Mouse (Mus musculus): ENCODE measurements at regions not wholly inside any gene's neighbourhood (a gene's known extent, or its start where the extent isn't known, plus 50 kb on each side); places are given as distances from the start of the nearest gene placed in this dataset.

DNA sequence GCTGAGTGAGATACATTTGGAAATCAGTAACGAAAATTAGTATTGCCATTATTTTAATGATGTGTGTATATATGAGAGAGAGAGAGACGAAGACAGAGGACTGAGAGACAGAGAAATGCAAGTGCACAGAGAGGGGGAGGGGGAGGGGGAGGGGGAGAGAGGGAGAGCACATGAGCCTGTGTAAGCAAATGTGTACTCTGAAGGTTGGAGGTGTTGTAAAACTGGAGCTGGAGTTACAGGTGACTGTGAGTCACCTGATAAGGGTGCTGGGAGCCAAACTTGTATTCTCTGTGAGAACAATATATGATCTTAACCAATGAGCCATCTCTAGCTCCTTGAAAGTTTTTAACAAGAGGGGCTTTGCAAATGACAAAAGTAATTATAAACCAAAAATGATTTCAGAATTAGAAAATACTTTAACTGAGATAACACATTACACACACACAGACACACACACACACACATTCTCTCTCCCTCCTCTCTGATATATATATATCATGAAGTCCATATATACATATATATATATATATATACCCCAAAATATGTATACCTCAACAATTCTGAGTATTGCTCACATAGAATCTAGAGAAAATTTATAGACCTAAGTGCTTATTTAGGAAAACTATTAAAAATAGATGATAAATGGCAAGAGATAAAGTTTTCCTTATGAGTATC is 100.5 kb upstream of the Rgs17 start:
- Histone ChIP-seq H3K27ac (replicated peaks in 1 of 2; ENCODE audit: control insufficient read depth in 1 of 2, insufficient read depth in 1 of 2, low read depth in 2 of 2, low read length in 2 of 2) (no peak overlapping the region), H3K9ac (ENCODE audit: low read length) (no peak overlapping the region), H3K9me3 (ENCODE audit: control insufficient read depth, low read length) (0 out of 2 replicates have a peak, but pooled peaks cover 2% of the 10 kb centered on the region), H3K27me3 (ENCODE audit: control insufficient read depth, insufficient read depth, low read length) (no peaks in the 10 kb centered on the region), H3K36me3 (ENCODE audit: control insufficient read depth, insufficient read depth, low read length) (no peaks in the 10 kb centered on the region), H3K4me2 (ENCODE audit: low read length) (no peak overlapping the region), H3K4me3 (ENCODE audit: control insufficient read depth in 1 of 2, insufficient read depth in 1 of 2, low read depth in 1 of 2, low read length in 2 of 2) (no peak overlapping the region), H3K4me1 (ENCODE audit: control insufficient read depth in 2 of 2, insufficient read depth in 2 of 2, low read length in 2 of 2) (peaks cover 3 to 10% of the 10 kb centered on the region in 2 experiments; a peak in 3 of 4 replicates)
- 78% methylated on average over 2 of the region's 2 CpGs for WGBS
- ATAC-seq (ENCODE audit: insufficient number of reproducible peaks, insufficient read depth, low FRiP score, low read depth), result no peak

DNA sequence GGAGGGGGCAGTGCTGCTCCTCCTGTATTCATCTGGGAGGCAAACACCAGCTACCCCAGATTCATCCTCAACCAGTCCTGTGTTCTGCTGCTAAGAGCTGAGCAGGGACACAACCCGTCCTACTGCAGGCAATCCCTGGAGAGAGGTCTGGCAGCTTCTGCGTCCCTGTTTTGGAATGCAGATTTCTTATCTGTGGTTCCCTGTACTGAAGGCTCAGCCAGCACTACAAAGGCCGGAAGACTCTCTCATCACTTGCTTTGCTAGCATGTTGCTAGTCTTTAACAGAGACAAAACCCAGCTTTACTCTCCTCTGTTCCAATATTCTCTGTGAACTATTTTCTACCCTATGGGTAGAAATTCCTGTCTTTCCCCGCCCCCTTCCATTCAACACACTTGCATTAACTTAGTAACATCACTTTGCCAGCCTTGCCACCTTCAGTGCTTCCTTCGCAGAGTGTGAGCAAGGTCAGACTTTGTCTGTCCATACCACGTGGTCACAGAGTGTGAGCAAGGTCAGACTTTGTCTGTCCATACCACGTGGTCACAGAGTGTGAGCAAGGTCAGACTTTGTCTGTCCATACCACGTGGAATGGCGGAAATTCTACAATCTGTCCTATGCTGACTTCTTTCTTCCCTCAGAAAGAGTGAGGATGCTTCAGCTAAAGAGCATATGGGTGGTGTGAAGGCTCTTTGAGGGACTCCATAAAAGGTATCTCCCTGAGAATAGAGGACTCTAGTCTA is 98.9 kb upstream of the Rgs17 start:
- Histone ChIP-seq H3K9me3 (ENCODE audit: control insufficient read depth, low read length) (0 out of 2 replicates have a peak, but pooled peaks cover 2% of the 10 kb centered on the region), H3K36me3 (ENCODE audit: control insufficient read depth, insufficient read depth, low read length) (no peaks in the 10 kb centered on the region), H3K4me2 (ENCODE audit: low read length) (no peak overlapping the region), H3K4me3 (ENCODE audit: control insufficient read depth in 1 of 2, insufficient read depth in 1 of 2, low read depth in 1 of 2, low read length in 2 of 2) (no peak overlapping the region), H3K4me1 (ENCODE audit: control insufficient read depth in 2 of 2, insufficient read depth in 2 of 2, low read length in 2 of 2) (peaks cover 3 to 10% of the 10 kb centered on the region in 2 experiments; a peak in 3 of 4 replicates), H3K27me3 (ENCODE audit: control insufficient read depth, insufficient read depth, low read length) (no peaks in the 10 kb centered on the region), H3K9ac (ENCODE audit: low read length) (no peak overlapping the region), H3K27ac (replicated peaks in 1 of 2; ENCODE audit: control insufficient read depth in 1 of 2, insufficient read depth in 1 of 2, low read depth in 2 of 2, low read length in 2 of 2) (no peak overlapping the region)
- peak; percentile 64; the same call in 1 of the 2 replicates for ATAC-seq (ENCODE audit: insufficient number of reproducible peaks, insufficient read depth, low FRiP score, low read depth)
- WGBS, result 27% methylated on average over 9 of the region's 9 CpGs

DNA sequence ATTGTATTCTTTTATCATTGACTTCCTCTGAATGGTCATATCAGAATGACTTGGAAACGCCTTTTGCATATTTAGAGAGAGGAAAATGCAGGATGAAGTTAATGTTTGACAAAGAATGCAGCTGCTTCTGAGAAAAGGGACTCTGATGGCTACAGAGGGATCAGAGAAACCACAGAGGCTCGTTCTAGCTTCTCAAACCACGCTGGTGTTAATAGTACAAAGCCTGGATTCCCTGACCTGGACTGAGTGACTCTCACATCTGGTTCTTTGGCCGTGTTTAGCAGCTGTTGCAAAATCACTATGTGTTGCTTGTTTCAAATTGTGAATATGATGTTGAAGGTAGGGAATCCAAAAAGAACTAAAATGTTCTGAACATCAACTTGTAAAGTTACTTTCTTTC is 91.5 kb upstream of the Rgs17 start:
- peaks cover 2 to 3% of the 10 kb centered on the region in 2 experiments; a peak in 2 of 4 replicates for H3K4me1 ChIP-seq (ENCODE audit: control insufficient read depth in 2 of 2, insufficient read depth in 2 of 2, low read length in 2 of 2)
- no peak overlapping the region for H3K4me3 ChIP-seq (ENCODE audit: control insufficient read depth in 1 of 2, insufficient read depth in 1 of 2, low read depth in 1 of 2, low read length in 2 of 2)
- no peaks in the 10 kb centered on the region for H3K36me3 ChIP-seq (ENCODE audit: control insufficient read depth, insufficient read depth, low read length)
- H3K4me2 ChIP-seq (ENCODE audit: low read length), result no peak overlapping the region
- H3K27ac ChIP-seq (replicated peaks in 1 of 2; ENCODE audit: control insufficient read depth in 1 of 2, insufficient read depth in 1 of 2, low read depth in 2 of 2, low read length in 2 of 2), result no peak overlapping the region
- H3K9me3 ChIP-seq (ENCODE audit: control insufficient read depth, low read length), result no peaks in the 10 kb centered on the region
- no peak overlapping the region for H3K9ac ChIP-seq (ENCODE audit: low read length)
- ATAC-seq (ENCODE audit: insufficient number of reproducible peaks, insufficient read depth, low FRiP score, low read depth), result no peak
- 72% methylated on average over 4 of the region's 4 CpGs for WGBS
- no peaks in the 10 kb centered on the region for H3K27me3 ChIP-seq (ENCODE audit: control insufficient read depth, insufficient read depth, low read length)

DNA sequence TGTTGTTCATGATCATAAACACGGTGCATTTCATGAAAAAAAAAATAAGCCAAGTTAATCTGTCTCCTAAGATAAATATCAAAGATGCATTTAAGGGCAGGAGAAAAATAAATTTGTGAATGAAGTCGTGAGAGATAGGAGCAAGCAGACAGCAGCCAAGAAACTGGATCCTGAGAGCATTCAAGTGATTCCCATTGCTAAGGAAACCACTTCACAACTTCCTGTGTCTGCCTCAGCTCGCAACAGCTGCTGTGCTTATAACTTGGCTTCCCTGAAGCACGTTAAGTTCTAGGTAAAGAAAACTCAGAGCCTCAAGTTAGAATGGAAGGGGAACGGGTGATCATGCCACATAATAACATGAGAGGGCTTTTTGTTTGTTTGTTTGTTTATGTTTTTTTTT is 89.3 kb upstream of the Rgs17 start:
- Histone ChIP-seq H3K36me3 (ENCODE audit: control insufficient read depth, insufficient read depth, low read length) (no peaks in the 10 kb centered on the region), H3K9me3 (ENCODE audit: control insufficient read depth, low read length) (no peaks in the 10 kb centered on the region), H3K4me3 (ENCODE audit: control insufficient read depth in 1 of 2, insufficient read depth in 1 of 2, low read depth in 1 of 2, low read length in 2 of 2) (no peak overlapping the region), H3K27ac (replicated peaks in 1 of 2; ENCODE audit: control insufficient read depth in 1 of 2, insufficient read depth in 1 of 2, low read depth in 2 of 2, low read length in 2 of 2) (peak overlapping the region in 1 of 2 experiments; percentile 28; a peak in 1 of 4 replicates), H3K9ac (ENCODE audit: low read length) (no peak overlapping the region), H3K4me1 (ENCODE audit: control insufficient read depth in 2 of 2, insufficient read depth in 2 of 2, low read length in 2 of 2) (peaks cover 2 to 3% of the 10 kb centered on the region in 2 experiments; a peak in 2 of 4 replicates), H3K4me2 (ENCODE audit: low read length) (no peak overlapping the region), H3K27me3 (ENCODE audit: control insufficient read depth, insufficient read depth, low read length) (no peaks in the 10 kb centered on the region)
- ATAC-seq (ENCODE audit: insufficient number of reproducible peaks, insufficient read depth, low FRiP score, low read depth), result no peak
- 53% methylated on average over 5 of the region's 5 CpGs for WGBS

DNA sequence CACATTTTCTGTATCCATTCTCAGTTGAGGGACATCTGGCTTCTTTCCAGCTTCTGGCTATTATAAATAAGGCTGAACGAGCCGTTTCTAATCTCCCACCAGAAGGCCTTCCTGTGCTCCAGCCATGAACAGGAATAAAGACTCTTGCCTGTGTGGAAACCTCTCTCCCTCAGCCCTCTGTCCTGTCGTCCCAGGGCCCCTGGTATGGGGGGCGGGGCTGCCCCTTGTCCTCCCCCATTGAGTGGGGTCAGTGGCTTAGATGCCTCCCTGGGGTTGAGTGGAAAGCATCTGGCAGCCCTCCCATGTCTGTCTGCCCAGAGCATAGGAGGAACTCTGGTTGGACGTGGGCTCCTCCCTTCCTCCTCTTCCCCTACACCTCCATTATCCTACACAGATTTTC is 88.8 kb upstream of the Rgs17 start:
- H3K27ac ChIP-seq (replicated peaks in 1 of 2; ENCODE audit: control insufficient read depth in 1 of 2, insufficient read depth in 1 of 2, low read depth in 2 of 2, low read length in 2 of 2), result peak overlapping the region; percentile 28 to 39; a peak in 2 of 4 replicates
- H3K9ac ChIP-seq (ENCODE audit: low read length), result no peak overlapping the region
- whole genome bisulfite sequencing, result 27% methylated on average over 5 of the region's 5 CpGs
- H3K4me2 ChIP-seq (ENCODE audit: low read length), result no peak overlapping the region
- no peaks in the 10 kb centered on the region for H3K36me3 ChIP-seq (ENCODE audit: control insufficient read depth, insufficient read depth, low read length)
- no peaks in the 10 kb centered on the region for H3K9me3 ChIP-seq (ENCODE audit: control insufficient read depth, low read length)
- H3K27me3 ChIP-seq (ENCODE audit: control insufficient read depth, insufficient read depth, low read length), result no peaks in the 10 kb centered on the region
- ATAC-seq (ENCODE audit: insufficient number of reproducible peaks, insufficient read depth, low FRiP score, low read depth), result peak; percentile 59; the same call in 1 of the 2 replicates
- peaks cover 2 to 3% of the 10 kb centered on the region in 2 experiments; a peak in 2 of 4 replicates for H3K4me1 ChIP-seq (ENCODE audit: control insufficient read depth in 2 of 2, insufficient read depth in 2 of 2, low read length in 2 of 2)
- H3K4me3 ChIP-seq (ENCODE audit: control insufficient read depth in 1 of 2, insufficient read depth in 1 of 2, low read depth in 1 of 2, low read length in 2 of 2), result no peak overlapping the region

DNA sequence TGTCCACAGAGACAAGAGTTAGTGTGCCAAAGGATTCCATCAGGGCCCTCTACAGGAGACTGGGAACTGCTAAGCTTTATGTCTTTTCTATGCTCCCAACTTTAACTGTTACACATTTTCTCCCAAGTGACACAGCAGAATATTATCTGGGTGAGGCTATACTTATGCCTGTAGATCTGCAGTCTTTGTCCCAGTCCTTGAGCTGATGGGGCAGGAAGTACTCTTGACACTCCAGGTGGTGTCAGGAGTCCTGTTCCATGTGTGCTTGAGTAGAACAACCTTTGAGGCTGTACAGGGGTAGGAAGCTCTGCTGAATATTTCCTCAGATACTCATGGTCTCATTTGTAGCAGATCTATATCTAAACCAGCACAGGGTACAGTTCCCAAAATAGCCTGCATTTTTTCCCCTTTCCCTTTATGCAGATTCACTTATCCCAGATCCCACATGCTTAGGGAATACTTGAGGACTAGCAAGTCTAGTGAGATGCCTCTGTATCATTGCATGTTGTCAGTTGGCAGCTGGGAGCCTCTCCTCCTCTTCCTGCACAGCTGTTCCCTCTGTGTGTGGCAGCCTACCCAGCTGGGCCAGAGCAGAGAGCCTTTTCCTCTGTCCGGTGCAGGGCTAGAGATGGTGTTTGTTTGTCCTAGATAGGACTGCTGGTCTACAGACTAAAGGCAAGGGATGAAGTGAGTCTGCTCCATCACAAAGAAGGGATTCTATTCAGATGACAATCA is 85.2 kb upstream of the Rgs17 start:
- no peak overlapping the region for H3K4me3 ChIP-seq (ENCODE audit: control insufficient read depth in 1 of 2, insufficient read depth in 1 of 2, low read depth in 1 of 2, low read length in 2 of 2)
- H3K36me3 ChIP-seq (ENCODE audit: control insufficient read depth, insufficient read depth, low read length), result no peaks in the 10 kb centered on the region
- ATAC-seq (ENCODE audit: insufficient number of reproducible peaks, insufficient read depth, low FRiP score, low read depth), result no peak
- peaks cover 2 to 3% of the 10 kb centered on the region in 2 experiments; a peak in 2 of 4 replicates for H3K4me1 ChIP-seq (ENCODE audit: control insufficient read depth in 2 of 2, insufficient read depth in 2 of 2, low read length in 2 of 2)
- no peak overlapping the region for H3K27ac ChIP-seq (replicated peaks in 1 of 2; ENCODE audit: control insufficient read depth in 1 of 2, insufficient read depth in 1 of 2, low read depth in 2 of 2, low read length in 2 of 2)
- WGBS, result 32% methylated on average over 1 of the region's 1 CpGs
- H3K4me2 ChIP-seq (ENCODE audit: low read length), result no peak overlapping the region
- no peaks in the 10 kb centered on the region for H3K27me3 ChIP-seq (ENCODE audit: control insufficient read depth, insufficient read depth, low read length)
- H3K9ac ChIP-seq (ENCODE audit: low read length), result no peak overlapping the region
- no peaks in the 10 kb centered on the region for H3K9me3 ChIP-seq (ENCODE audit: control insufficient read depth, low read length)

DNA sequence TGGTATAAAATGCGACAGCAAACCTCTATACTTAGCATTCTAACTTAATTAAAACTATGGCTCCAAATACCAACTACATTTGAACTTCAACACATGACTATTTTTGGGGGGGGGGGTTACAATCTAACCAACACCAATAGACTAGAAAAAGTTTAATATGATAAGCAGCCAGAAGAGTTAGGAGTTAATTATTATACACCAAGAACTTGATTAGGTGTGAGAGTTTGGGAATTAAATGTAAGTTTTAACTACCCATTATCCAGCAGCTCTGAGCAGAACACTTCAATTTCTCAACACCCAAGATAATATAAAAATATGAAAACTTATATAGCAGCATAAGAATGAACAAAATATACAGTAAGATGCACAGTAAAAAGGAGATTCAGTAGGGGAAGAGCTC is 59.2 kb upstream of the Rgs17 start:
- Histone ChIP-seq H3K4me1 (ENCODE audit: control insufficient read depth in 2 of 2, insufficient read depth in 2 of 2, low read length in 2 of 2) (no peaks in the 10 kb centered on the region), H3K4me2 (ENCODE audit: low read length) (no peak overlapping the region), H3K9me3 (ENCODE audit: control insufficient read depth, low read length) (no peaks in the 10 kb centered on the region), H3K27me3 (ENCODE audit: control insufficient read depth, insufficient read depth, low read length) (no peaks in the 10 kb centered on the region), H3K27ac (replicated peaks in 1 of 2; ENCODE audit: control insufficient read depth in 1 of 2, insufficient read depth in 1 of 2, low read depth in 2 of 2, low read length in 2 of 2) (no peak overlapping the region), H3K9ac (ENCODE audit: low read length) (no peak overlapping the region), H3K4me3 (ENCODE audit: control insufficient read depth in 1 of 2, insufficient read depth in 1 of 2, low read depth in 1 of 2, low read length in 2 of 2) (no peak overlapping the region), H3K36me3 (ENCODE audit: control insufficient read depth, insufficient read depth, low read length) (no peaks in the 10 kb centered on the region)
- no peak for ATAC-seq (ENCODE audit: insufficient number of reproducible peaks, insufficient read depth, low FRiP score, low read depth)
- WGBS, result 93% methylated on average over 1 of the region's 1 CpGs

All from heart, embryonic 14.5 days (tissue).